Mouse (Mus musculus): ENCODE measurements around the gene Eral1. TPM values are rescaled to one million over a fixed set of nuclear protein-coding genes. Genes with fewer than 3 reads are reported as not detected.

Gene Eral1
- polyA plus RNA-seq (2014; fragmentation: Illumina TruSeq; extraction: RNeasy Lipid Tissue Mini Kit (QIAGEN cat#74804); ENCODE audit: low replicate concordance): 2.7 TPM

DNA sequence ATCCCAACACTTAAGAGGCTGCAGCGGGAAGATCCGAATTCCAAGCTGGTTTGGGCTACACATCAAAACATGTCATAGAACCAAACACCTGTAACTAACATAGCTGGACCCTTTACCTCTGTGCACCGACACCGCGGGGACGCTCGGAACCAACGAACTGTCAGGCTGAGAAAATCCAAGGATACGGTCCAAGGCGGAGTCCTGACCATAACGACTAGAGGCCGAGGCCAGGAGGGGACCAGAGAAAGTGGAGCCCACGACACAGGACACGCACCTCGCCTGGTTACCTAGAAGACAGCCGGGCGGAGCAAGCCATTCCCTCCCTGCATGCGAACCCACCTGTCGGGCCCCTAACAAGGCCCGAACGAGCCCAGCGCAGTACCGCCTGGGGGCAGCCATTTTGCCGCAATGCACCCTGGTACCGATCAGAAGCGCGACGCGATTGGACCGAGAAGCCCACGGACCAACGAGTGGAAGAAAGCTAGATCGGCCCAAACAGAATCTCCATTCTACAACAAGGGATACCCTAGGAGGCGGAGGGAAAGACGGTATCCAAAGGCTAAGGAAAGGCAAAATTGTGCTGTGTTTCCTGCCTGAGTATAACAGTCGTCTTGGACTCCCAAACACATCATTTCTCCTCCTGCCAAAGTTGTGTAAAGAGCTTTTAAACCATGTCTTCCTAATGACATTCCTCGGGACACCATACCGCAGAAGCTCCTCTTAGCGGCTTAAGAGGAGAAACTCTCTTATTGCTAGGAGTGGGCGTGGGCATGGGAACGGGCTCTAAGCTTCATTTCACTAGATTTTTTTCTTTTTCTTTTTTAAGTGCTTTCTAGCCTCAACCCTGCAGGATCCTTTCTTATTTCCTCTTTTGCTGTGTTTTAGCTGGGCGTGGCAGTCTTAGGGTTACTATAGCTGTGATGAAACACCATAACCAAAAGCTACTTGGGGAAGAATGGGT, at the start of gene Eral1:
Eral1 (minus strand) TSS at position 423 of the 961 bp plus-strand sequence.

DNA sequence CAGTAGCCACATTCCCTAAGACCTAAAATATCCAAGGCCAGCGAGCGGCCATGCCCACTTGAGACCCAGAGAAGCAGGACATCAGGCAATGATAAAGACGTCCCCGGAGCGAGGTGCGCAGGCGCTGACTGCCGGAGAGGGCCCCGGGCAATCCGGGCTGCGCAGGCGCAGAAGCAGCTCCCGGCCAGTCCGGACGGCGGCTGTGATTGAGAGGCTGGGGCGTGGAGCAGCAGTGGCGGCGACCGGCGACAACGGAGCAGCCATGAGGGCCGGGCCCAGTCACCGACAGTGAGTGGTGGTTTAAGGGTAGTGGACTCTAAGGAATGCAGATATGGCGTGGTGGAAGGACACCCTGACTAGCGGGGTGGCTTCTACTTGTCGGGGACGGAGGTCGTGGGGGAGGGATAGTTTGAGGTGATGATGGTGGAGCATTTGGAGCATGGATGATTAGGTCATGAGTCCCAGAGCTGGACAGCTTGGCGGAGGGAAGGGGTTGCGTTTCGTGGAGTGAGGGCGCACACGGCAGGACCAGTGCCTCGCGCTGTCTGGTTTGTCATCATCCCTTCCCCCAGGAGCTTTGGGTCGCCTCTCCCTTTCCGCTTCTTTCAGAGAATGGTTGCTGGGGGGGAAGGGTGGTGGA, 14.4 kb upstream of the Eral1 start, which contains the start of gene Fam222b:
Fam222b (plus strand) TSS at position 157 of the 640 bp plus-strand sequence.

DNA sequence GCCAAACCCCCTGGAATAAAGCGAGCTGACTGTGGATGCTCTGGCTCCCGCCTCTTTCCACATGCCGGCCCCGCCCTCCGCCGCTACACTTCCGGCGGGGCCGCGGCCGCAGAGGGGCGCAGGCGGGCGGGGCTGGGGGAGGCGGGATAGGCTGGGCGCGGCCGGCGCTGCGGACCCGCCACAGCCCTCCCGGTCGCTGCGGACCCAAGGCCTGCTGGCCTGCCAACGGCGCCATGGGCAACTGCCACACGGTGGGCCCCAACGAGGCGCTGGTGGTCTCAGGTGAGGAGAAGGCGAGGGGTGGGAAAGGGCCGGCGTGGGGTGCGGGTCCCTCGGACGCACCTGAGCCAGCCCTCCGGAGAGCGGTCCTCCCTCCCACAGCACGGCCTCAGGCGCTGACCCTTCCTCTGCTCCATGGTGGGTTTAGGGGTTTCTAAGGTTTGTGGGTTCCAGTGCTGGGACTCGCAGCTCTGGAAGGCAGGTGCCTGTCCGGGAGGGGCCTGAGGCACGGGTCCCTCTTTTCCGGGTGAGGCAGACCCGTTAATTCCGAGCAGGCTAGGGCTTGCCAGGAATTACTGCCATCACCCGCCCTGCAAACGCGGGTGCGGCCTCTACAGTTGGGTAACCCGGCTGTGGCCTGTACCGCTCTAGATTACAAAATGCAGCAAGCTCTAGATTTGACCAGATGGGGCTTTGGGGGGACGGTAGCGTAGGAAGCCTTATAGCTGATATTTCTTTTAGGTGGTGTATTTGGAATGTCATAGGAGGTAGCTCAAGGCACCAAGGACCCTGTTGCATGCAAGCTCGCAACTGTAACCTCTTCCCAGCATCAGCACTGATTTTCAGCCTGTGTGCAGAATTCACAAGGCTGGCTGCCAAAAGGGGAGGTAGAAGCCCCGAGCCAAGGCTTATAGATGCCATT, 42.1 kb downstream of the Eral1 start, which contains the start of gene Flot2:
Flot2 (plus strand) TSS at position 101 of the 922 bp plus-strand sequence.

DNA sequence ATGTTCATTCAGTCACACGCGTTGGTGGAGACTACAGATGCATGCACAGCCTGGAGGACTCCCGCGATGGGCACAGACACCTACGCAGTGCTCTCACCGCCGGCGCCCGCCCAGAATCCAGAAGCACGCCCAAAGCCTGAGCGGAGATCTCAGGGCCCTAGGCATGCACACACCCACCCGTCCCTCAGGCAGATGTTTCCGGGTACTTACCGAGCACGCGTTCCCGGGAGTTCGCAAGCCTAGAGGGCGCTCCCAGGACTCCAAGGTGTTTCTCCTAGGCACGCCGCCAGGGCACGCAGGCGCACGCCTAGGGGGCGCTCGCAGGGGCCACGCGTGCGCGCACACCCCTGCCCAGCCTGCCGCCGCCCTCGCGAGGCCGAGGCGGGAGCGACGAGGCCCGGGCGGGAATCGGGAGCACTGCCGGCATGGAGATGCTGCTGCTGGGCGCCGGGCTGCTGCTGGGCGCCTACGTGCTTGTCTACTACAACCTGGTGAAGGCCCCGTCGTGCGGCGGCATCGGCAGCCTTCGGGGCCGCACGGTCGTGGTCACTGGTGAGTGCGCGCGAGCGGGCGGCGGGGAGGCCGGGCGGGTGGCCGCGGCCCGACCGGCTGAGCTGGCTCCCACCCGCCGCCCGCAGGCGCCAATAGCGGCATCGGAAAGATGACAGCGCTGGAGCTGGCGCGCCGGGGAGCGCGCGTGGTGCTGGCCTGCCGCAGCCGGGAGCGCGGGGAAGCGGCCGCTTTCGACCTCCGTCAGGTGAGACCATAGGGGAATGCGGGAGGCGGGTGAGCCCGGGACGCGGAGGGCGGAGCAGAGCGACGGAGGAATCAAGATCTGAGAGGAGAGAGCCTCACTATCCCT, 48.0 kb downstream of the Eral1 start, which contains the start of gene Dhrs13:
Dhrs13 (plus strand) TSS at position 334 of the 862 bp plus-strand sequence.

Other genes starting within 250 kb of the Eral1 start
- gene Pipox, start 186.3 kb downstream of the Eral1 start, polyA plus RNA-seq (2014; fragmentation: Illumina TruSeq; extraction: RNeasy Lipid Tissue Mini Kit (QIAGEN cat#74804); ENCODE audit: low replicate concordance): 47.9 TPM
- gene Sez6, start 149.6 kb downstream of the Eral1 start, polyA plus RNA-seq (2014; fragmentation: Illumina TruSeq; extraction: RNeasy Lipid Tissue Mini Kit (QIAGEN cat#74804); ENCODE audit: low replicate concordance): not detected
- 12.8 TPM for gene Phf12, start 97.6 kb downstream of the Eral1 start, polyA plus RNA-seq (2014; fragmentation: Illumina TruSeq; extraction: RNeasy Lipid Tissue Mini Kit (QIAGEN cat#74804); ENCODE audit: low replicate concordance)
- 1.0 TPM for gene Dhrs13, start 48.1 kb downstream of the Eral1 start, polyA plus RNA-seq (2014; fragmentation: Illumina TruSeq; extraction: RNeasy Lipid Tissue Mini Kit (QIAGEN cat#74804); ENCODE audit: low replicate concordance)
- 0.37 TPM for gene Flot2, start 42.5 kb downstream of the Eral1 start, polyA plus RNA-seq (2014; fragmentation: Illumina TruSeq; extraction: RNeasy Lipid Tissue Mini Kit (QIAGEN cat#74804); ENCODE audit: low replicate concordance)
- gene Fam222b, start 14.3 kb upstream of the Eral1 start, polyA plus RNA-seq (2014; fragmentation: Illumina TruSeq; extraction: RNeasy Lipid Tissue Mini Kit (QIAGEN cat#74804); ENCODE audit: low replicate concordance): 7.3 TPM
- gene Traf4, start 85.2 kb upstream of the Eral1 start, polyA plus RNA-seq (2014; fragmentation: Illumina TruSeq; extraction: RNeasy Lipid Tissue Mini Kit (QIAGEN cat#74804); ENCODE audit: low replicate concordance): 1.4 TPM
- gene Nek8, start 96.3 kb upstream of the Eral1 start, polyA plus RNA-seq (2014; fragmentation: Illumina TruSeq; extraction: RNeasy Lipid Tissue Mini Kit (QIAGEN cat#74804); ENCODE audit: low replicate concordance): 0.97 TPM
- 5.6 TPM for gene Tlcd1, start 96.3 kb upstream of the Eral1 start, polyA plus RNA-seq (2014; fragmentation: Illumina TruSeq; extraction: RNeasy Lipid Tissue Mini Kit (QIAGEN cat#74804); ENCODE audit: low replicate concordance)
- 432 TPM for gene Rpl23a, start 103.2 kb upstream of the Eral1 start, polyA plus RNA-seq (2014; fragmentation: Illumina TruSeq; extraction: RNeasy Lipid Tissue Mini Kit (QIAGEN cat#74804); ENCODE audit: low replicate concordance)
- gene Rab34, start 108.0 kb upstream of the Eral1 start, polyA plus RNA-seq (2014; fragmentation: Illumina TruSeq; extraction: RNeasy Lipid Tissue Mini Kit (QIAGEN cat#74804); ENCODE audit: low replicate concordance): 0.93 TPM
- 0.89 TPM for gene Proca1, start 113.0 kb upstream of the Eral1 start, polyA plus RNA-seq (2014; fragmentation: Illumina TruSeq; extraction: RNeasy Lipid Tissue Mini Kit (QIAGEN cat#74804); ENCODE audit: low replicate concordance)
- 15.0 TPM for gene Sdf2, start 165.4 kb upstream of the Eral1 start, polyA plus RNA-seq (2014; fragmentation: Illumina TruSeq; extraction: RNeasy Lipid Tissue Mini Kit (QIAGEN cat#74804); ENCODE audit: low replicate concordance)
- 7.2 TPM for gene Supt6, start 165.6 kb upstream of the Eral1 start, polyA plus RNA-seq (2014; fragmentation: Illumina TruSeq; extraction: RNeasy Lipid Tissue Mini Kit (QIAGEN cat#74804); ENCODE audit: low replicate concordance)
- gene 2610507B11Rik, start 181.4 kb upstream of the Eral1 start, polyA plus RNA-seq (2014; fragmentation: Illumina TruSeq; extraction: RNeasy Lipid Tissue Mini Kit (QIAGEN cat#74804); ENCODE audit: low replicate concordance): 55.5 TPM
- 1.5 TPM for gene BC030499, start 210.5 kb upstream of the Eral1 start, polyA plus RNA-seq (2014; fragmentation: Illumina TruSeq; extraction: RNeasy Lipid Tissue Mini Kit (QIAGEN cat#74804); ENCODE audit: low replicate concordance)
- gene Spag5, start 221.1 kb upstream of the Eral1 start, polyA plus RNA-seq (2014; fragmentation: Illumina TruSeq; extraction: RNeasy Lipid Tissue Mini Kit (QIAGEN cat#74804); ENCODE audit: low replicate concordance): 8.9 TPM
- gene Aldoc, start 242.6 kb upstream of the Eral1 start, polyA plus RNA-seq (2014; fragmentation: Illumina TruSeq; extraction: RNeasy Lipid Tissue Mini Kit (QIAGEN cat#74804); ENCODE audit: low replicate concordance): 3.8 TPM
- 1.9 TPM for gene Pigs, start 248.0 kb upstream of the Eral1 start, polyA plus RNA-seq (2014; fragmentation: Illumina TruSeq; extraction: RNeasy Lipid Tissue Mini Kit (QIAGEN cat#74804); ENCODE audit: low replicate concordance)